In the genomic region with DNA sequence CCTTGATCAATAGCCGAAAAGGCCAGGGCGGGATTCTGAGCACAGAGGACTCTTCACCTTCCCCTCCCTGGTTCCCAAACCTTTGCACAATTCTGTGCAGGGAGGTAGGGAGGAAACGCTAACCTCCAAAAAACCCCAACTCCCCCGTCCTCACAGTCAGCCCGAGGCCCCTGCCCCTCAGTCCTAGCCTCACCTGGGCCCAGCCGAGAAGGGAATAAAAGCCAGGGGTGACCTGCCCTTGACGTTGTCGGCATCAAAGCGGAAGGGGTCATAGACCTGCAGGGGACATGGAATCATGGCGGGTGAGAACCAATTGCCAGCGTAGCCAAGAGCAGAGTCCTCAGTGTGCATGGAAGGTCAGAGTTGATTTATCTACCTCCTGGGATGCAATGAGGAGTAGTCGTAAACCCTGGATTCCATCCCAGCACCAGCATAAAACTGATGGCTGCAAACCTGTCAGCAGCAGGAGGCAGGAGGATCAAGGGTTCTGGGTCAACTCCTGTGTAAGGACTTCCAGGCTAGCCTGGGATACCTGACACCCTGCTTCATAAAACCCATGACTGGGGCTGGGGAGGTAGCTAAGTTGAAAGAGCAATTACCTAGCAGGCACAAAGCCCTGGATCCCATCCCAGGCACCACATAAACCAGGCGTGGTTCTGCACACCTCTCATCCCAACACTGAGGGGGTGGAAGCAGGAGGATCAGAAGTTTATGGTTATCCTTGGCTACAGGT, we compare ENCODE assay signal across 8 mouse cellular contexts. TPM values are rescaled to one million over a fixed set of nuclear protein-coding genes. Genes with fewer than 3 reads are reported as not detected.
DNase-seq lines count a peak whose midpoint lies in the region; ATAC-seq and TF ChIP-seq lines count a peak whose summit lies in the region.

No protein-coding gene starts in this region.

- H3K36me3 ChIP-seq in neural tube, embryonic 11.5 days (ENCODE audit: control insufficient read depth, insufficient read depth, low read length) = no peaks in the 10 kb centered on the region
- no peaks in the 10 kb centered on the region for H3K36me3 ChIP-seq in limb, embryonic 10.5 days

- no peak for TF ChIP-seq POLR2A in olfactory bulb, adult 2 months (IDR thresholded peaks at IDR 0.05; ENCODE audit: insufficient read depth, low read depth, low read length)

- peak overlapping the region; percentile 53 for H3K4me2 ChIP-seq in neural tube, embryonic 11.5 days (ENCODE audit: low read depth)

- peak; percentile 52; the same call in 1 of the 2 replicates for ATAC-seq in neural tube, embryonic 11.5 days (ENCODE audit: insufficient read depth, low FRiP score, low TSS enrichment)

- no peaks in the 10 kb centered on the region for H3K9me3 ChIP-seq in neural tube, embryonic 11.5 days (ENCODE audit: control insufficient read depth, low read length)
- no peaks in the 10 kb centered on the region for H3K9me3 ChIP-seq in limb, embryonic 10.5 days (replicated peaks)

- 40% methylated on average over 13 of the region's 13 CpGs for WGBS in neural tube, embryonic 11.5 days
- WGBS in limb, embryonic 10.5 days = 43% methylated on average over 13 of the region's 13 CpGs
- WGBS in olfactory bulb, adult 2 months = 57% methylated on average over 13 of the region's 13 CpGs

- H3K27ac ChIP-seq in neural tube, embryonic 11.5 days (ENCODE audit: low read depth, low read length) = no peak overlapping the region
- peak overlapping the region; percentile 71 for H3K27ac ChIP-seq in limb, embryonic 10.5 days
- no peak overlapping the region for H3K27ac ChIP-seq in olfactory bulb, adult 2 months (ENCODE audit: insufficient read depth, low read depth, low read length)

- peak overlapping the region; percentile 60 for H3K9ac ChIP-seq in neural tube, embryonic 11.5 days (ENCODE audit: low read length)

- no peak for TF ChIP-seq CTCF in olfactory bulb, adult 2 months (IDR thresholded peaks at IDR 0.05; ENCODE audit: insufficient read depth, low read depth, low read length)

- peak overlapping the region; percentile 37 for H3K4me3 ChIP-seq in neural tube, embryonic 11.5 days (ENCODE audit: low read depth, low read length)
- peak overlapping the region; percentile 55 for H3K4me3 ChIP-seq in limb, embryonic 10.5 days
- H3K4me3 ChIP-seq in olfactory bulb, adult 2 months (ENCODE audit: insufficient read depth, low read depth, low read length) = peak overlapping the region; percentile 56

- no peaks in the 10 kb centered on the region for H3K4me1 ChIP-seq in neural tube, embryonic 11.5 days (ENCODE audit: control insufficient read depth, insufficient read depth, low read length)
- H3K4me1 ChIP-seq in limb, embryonic 10.5 days = peaks cover 12% of the 10 kb centered on the region
- H3K4me1 ChIP-seq in olfactory bulb, adult 2 months (ENCODE audit: control insufficient read depth, insufficient read depth, low read length) = peaks cover 6% of the 10 kb centered on the region

- DNase-seq in embryo, embryonic 10.5 days (ENCODE audit: low spot score) = peak; percentile 10
- DNase-seq in embryo, embryonic 9.5 days (ENCODE audit: extremely low spot score) = no peak
- DNase-seq in neural tube, embryonic 11.5 days (ENCODE audit: low spot score) = no peak
- no peak for DNase-seq in neural tube, embryonic 10.5 days (ENCODE audit: extremely low spot score, low spot score)
- peak; percentile 30 for DNase-seq in limb, embryonic 10.5 days (ENCODE audit: low spot score)
- DNase-seq in B cell, adult 2 months = no peak
- DNase-seq in left cerebral cortex, postnatal 10 days (ENCODE audit: extremely low spot score in 1 of 2, low spot score in 2 of 2) = no peak

- intact Hi-C loops in left cerebral cortex, postnatal 10 days (cut with DNase I) = loop anchor here (10.0 kb wide), 1 partner anchor 284 kb away; a partner anchor contains a TSS

- H3K27me3 ChIP-seq in neural tube, embryonic 11.5 days (ENCODE audit: control insufficient read depth, insufficient read depth, low read length) = no peaks in the 10 kb centered on the region
- H3K27me3 ChIP-seq in limb, embryonic 10.5 days (ENCODE audit: low read depth, poor library complexity, severe bottlenecking) = no peaks in the 10 kb centered on the region

RNA-seq across cellular contexts. Expression of a gene that starts 20.4 kb away (rescaled TPM):
- polyA plus RNA-seq in neural tube, embryonic 11.5 days (2014; fragmentation: Nextera tagmentation; extraction: Ambion mirVana) = 0.36 and 0.92 TPM in 2 replicates
- 0.58 and 0.71 TPM in 2 replicates for polyA plus RNA-seq in limb, embryonic 10.5 days (2016; fragmentation: Nextera tagmentation; extraction: Ambion mirVana)
- polyA plus RNA-seq in olfactory bulb, adult 2 months (2012; ENCODE audit: insufficient read depth, insufficient read length, low replicate concordance, missing spikeins) = not detected in 2 replicates
- total RNA-seq in left cerebral cortex, postnatal 10 days (2021) = not detected

RNA-seq across cellular contexts. Expression of a gene that starts 38.2 kb away (rescaled TPM):
- polyA plus RNA-seq in neural tube, embryonic 11.5 days (2014; fragmentation: Nextera tagmentation; extraction: Ambion mirVana) = 22.9 and 23.9 TPM in 2 replicates
- 28.0 and 28.1 TPM in 2 replicates for polyA plus RNA-seq in limb, embryonic 10.5 days (2016; fragmentation: Nextera tagmentation; extraction: Ambion mirVana)
- polyA plus RNA-seq in olfactory bulb, adult 2 months (2012; ENCODE audit: insufficient read depth, insufficient read length, low replicate concordance, missing spikeins) = not detected in 2 replicates
- total RNA-seq in left cerebral cortex, postnatal 10 days (2021) = 10 to 100 TPM; 12.5 to 14.5 TPM

RNA-seq across cellular contexts. Expression of a gene that starts 52.0 kb away (rescaled TPM):
- not detected in 2 replicates for polyA plus RNA-seq in neural tube, embryonic 11.5 days (2014; fragmentation: Nextera tagmentation; extraction: Ambion mirVana)
- polyA plus RNA-seq in limb, embryonic 10.5 days (2016; fragmentation: Nextera tagmentation; extraction: Ambion mirVana) = not detected in 2 replicates
- not detected in 2 replicates for polyA plus RNA-seq in olfactory bulb, adult 2 months (2012; ENCODE audit: insufficient read depth, insufficient read length, low replicate concordance, missing spikeins)
- total RNA-seq in left cerebral cortex, postnatal 10 days (2021) = not detected

Comparison
In these comparisons a context has a peak if more than half of its experiments do, and no peak if none do; other contexts are left out.
1. DNase-seq: peak in embryo, embryonic 10.5 days (single experiment) and limb, embryonic 10.5 days (single experiment); none in embryo, embryonic 9.5 days (single experiment), neural tube, embryonic 11.5 days (single experiment), neural tube, embryonic 10.5 days (single experiment), B cell, adult 2 months (0 of 2) and left cerebral cortex, postnatal 10 days (0 of 2).
2. Peak in every context shown above with its lines, with median percentiles within 50 percentile points of each other: H3K4me3 ChIP-seq.